Mouse (Mus musculus) hindbrain, embryonic 14.5 days (tissue): Measurements from ENCODE around the gene Gm34653. TPM values are rescaled to one million over a fixed set of nuclear protein-coding genes. Genes with fewer than 3 reads are reported as not detected.
"Not testable (repeated sequence)": the region's sequence is repeated elsewhere in the genome, so short reads cannot be mapped to it uniquely, and the experiment has no call there.

Experiments used
- ATAC-seq: fragments of 200-750 bp; cut with Nextera tagmentation; 2 replicates; pipeline ENCODE4 v1.8.0; 2017; ENCODE audit warnings: moderate number of reproducible peaks, mild to moderate bottlenecking, moderate TSS enrichment, moderate library complexity; ENCODE audit not compliant: low FRiP score
- DNase-seq: peaks from one replicate; pipeline ENCODE4 v3.0.0-alpha.2; 2015; ENCODE audit warnings: low spot score
- H3K27ac ChIP-seq: fragments of 300-500 bp; sonication (generic); 2 replicates; pipeline ENCODE4 v1.5.1; 2014; ENCODE audit warnings: mild to moderate bottlenecking, moderate library complexity
- H3K27me3 ChIP-seq: fragments of 300-500 bp; sonication (generic); 2 replicates; pipeline ENCODE4 v1.6.1; 2014; ENCODE audit warnings: mild to moderate bottlenecking, low read length, mixed read lengths; ENCODE audit not compliant: control insufficient read depth, insufficient read depth
- H3K36me3 ChIP-seq: fragments of 300-500 bp; sonication (generic); replicated peaks from 2 replicates; pipeline ENCODE4 v1.6.1; 2014; ENCODE audit not compliant: control insufficient read depth, insufficient read depth
- H3K4me1 ChIP-seq: fragments of 300-500 bp; sonication (generic); replicated peaks from 2 replicates; pipeline ENCODE4 v1.6.1; 2014; ENCODE audit warnings: antibody characterized with exemption, low read length, mixed read lengths; ENCODE audit not compliant: control insufficient read depth, insufficient read depth
- H3K4me2 ChIP-seq: fragments of 300-500 bp; sonication (generic); replicated peaks from 2 replicates; pipeline ENCODE4 v1.6.1; 2014; ENCODE audit warnings: mild to moderate bottlenecking, moderate library complexity
- H3K4me3 ChIP-seq: fragments of 300-500 bp; sonication (generic); replicated peaks from 2 replicates; pipeline ENCODE4 v1.5.1; 2014; ENCODE audit warnings: mild to moderate bottlenecking, low read length
- H3K9ac ChIP-seq: fragments of 300-500 bp; sonication (generic); 2 replicates; pipeline ENCODE4 v1.6.1; 2014
- H3K9me3 ChIP-seq: fragments of 300-500 bp; sonication (generic); 2 replicates; pipeline ENCODE4 v1.6.1; 2016; ENCODE audit warnings: low read length; ENCODE audit not compliant: control insufficient read depth
- WGBS: fragments of 180-500 bp; shearing (Covaris S2); extraction: QIAGEN DNeasy Blood & Tissue Kit; methylation state at CpG from one replicate; pipeline ENCODE4 v1.1.7; 2014; 5-methylcytosine and 5-hydroxymethylcytosine counted together
- polyA plus RNA-seq: library from polyadenylated mRNA; unstranded; fragments of >200 nt; fragmentation: Nextera tagmentation; extraction: Ambion mirVana; gene quantifications from 2 replicates; pipeline ENCODE4 v1.2.1, GENCODE M21; 2014

Gene Gm34653
- not detected in 2 replicates for polyA plus RNA-seq

- not testable (repeated sequence) for DNase-seq, H3K36me3 ChIP-seq, H3K4me3 ChIP-seq, ATAC-seq, H3K9me3 ChIP-seq, H3K27ac ChIP-seq, H3K9ac ChIP-seq, H3K4me2 ChIP-seq, H3K4me1 ChIP-seq, H3K27me3 ChIP-seq
- WGBS = 73% methylated on average over 11 of the region's 11 CpGs
These were observed at the start of gene Gm34653 for GRCm38 (mm10) chr2:34832766-34833457. TSS of gene Gm34653 (plus strand) at chr2:34833007.

GRCm38 (mm10) chr2:34783064-34784020 is 49.5 kb upstream of the Gm34653 start:
- Histone ChIP-seq H3K4me3 (no peak overlapping the region), H3K9me3 (no peaks in the 10 kb centered on the region), H3K27ac (no peak overlapping the region), H3K4me2 (no peak overlapping the region), H3K36me3 (peaks cover 64% of the 10 kb centered on the region), H3K9ac (no peak overlapping the region), H3K4me1 (no peaks in the 10 kb centered on the region; the same call in 1 of the 2 replicates), H3K27me3 (no peaks in the 10 kb centered on the region)
- no peak for DNase-seq
- no peak for ATAC-seq
- 93% methylated on average over 14 of the region's 14 CpGs for whole genome bisulfite sequencing

- no peak overlapping the region for H3K4me2 ChIP-seq
- no peak overlapping the region for H3K9ac ChIP-seq
- ATAC-seq (no peak), DNase-seq (no peak)
- no peaks in the 10 kb centered on the region for H3K9me3 ChIP-seq
- H3K4me3 ChIP-seq = no peak overlapping the region
- H3K36me3 ChIP-seq = peaks cover 56% of the 10 kb centered on the region
- WGBS = 76% methylated on average over 2 of the region's 2 CpGs
- H3K4me1 ChIP-seq = no peaks in the 10 kb centered on the region
- H3K27me3 ChIP-seq = no peaks in the 10 kb centered on the region
- no peak overlapping the region for H3K27ac ChIP-seq
These were observed 48.7 kb upstream of the Gm34653 start for GRCm38 (mm10) chr2:34784085-34784484.

DNA sequence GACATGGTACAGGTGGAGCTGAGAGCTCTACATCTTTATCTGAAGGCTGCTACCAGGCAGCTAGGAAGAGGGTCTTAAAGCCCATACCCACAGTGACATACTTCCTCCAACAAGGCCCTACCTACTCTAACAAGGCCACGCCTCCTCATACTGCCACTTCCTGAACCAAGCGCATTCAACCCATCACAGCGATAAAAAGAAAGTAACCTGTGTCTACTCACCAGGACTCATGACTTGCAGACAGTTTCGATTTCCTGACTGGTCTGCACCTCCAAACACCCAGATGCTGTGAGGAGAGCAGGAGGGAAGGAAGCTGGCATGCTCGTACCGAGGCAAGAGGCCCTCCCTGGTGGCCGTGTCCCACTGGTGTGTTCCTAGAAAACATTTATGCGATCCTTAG is 42.5 kb upstream of the Gm34653 start:
- no peak for DNase-seq
- Histone ChIP-seq H3K4me3 (no peak overlapping the region), H3K27me3 (no peaks in the 10 kb centered on the region), H3K27ac (no peak overlapping the region), H3K9me3 (no peaks in the 10 kb centered on the region), H3K36me3 (peaks cover 23% of the 10 kb centered on the region; the same call in 1 of the 2 replicates), H3K9ac (no peak overlapping the region), H3K4me1 (no peaks in the 10 kb centered on the region), H3K4me2 (no peak overlapping the region)
- ATAC-seq = no peak
- 93% methylated on average over 8 of the region's 8 CpGs for WGBS

DNA sequence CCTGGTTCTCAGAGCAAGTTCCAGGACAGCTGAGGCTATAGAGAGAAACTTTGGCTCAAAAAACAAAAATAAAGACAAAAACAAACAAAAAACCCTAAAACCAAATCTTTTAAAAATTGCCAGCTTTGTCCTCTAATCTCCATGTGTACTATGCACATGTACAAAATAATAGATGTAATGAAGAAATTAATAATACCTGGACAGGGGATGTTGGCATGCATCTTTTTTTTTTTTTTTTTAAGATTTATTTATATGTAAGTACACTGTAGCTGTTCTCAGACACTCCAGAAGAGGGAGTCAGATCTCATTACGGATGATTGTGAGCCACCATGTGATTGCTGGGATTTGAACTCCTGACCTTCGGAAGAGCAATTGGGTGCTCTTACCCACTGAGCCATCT is 40.3 kb upstream of the Gm34653 start:
- 94% methylated on average over 2 of the region's 2 CpGs for WGBS
- peaks cover 17% of the 10 kb centered on the region; the same call in 1 of the 2 replicates for H3K36me3 ChIP-seq
- DNase-seq, H3K4me1 ChIP-seq, H3K4me3 ChIP-seq, H3K27ac ChIP-seq, H3K9me3 ChIP-seq, H3K9ac ChIP-seq, H3K27me3 ChIP-seq, H3K4me2 ChIP-seq, ATAC-seq: not testable (repeated sequence)

GRCm38 (mm10) chr2:34794511-34794910 is 38.3 kb upstream of the Gm34653 start:
- Histone ChIP-seq H3K4me1 (0 out of 2 replicates have a peak, but pooled peaks cover 8% of the 10 kb centered on the region), H3K9ac (no peak overlapping the region), H3K27ac (no peak overlapping the region), H3K4me3 (no peak overlapping the region), H3K27me3 (no peaks in the 10 kb centered on the region), H3K4me2 (no peak overlapping the region), H3K36me3 (peaks cover 17% of the 10 kb centered on the region; the same call in 1 of the 2 replicates), H3K9me3 (no peaks in the 10 kb centered on the region)
- 95% methylated on average over 2 of the region's 2 CpGs for WGBS
- DNase-seq (no peak), ATAC-seq (no peak)

GRCm38 (mm10) chr2:34795426-34795825 is 37.4 kb upstream of the Gm34653 start:
- no peaks in the 10 kb centered on the region for H3K9me3 ChIP-seq
- H3K27ac ChIP-seq = no peak overlapping the region
- H3K4me2 ChIP-seq = no peak overlapping the region
- ATAC-seq (no peak), DNase-seq (no peak)
- H3K27me3 ChIP-seq = no peaks in the 10 kb centered on the region
- no peak overlapping the region for H3K9ac ChIP-seq
- no peak overlapping the region for H3K4me3 ChIP-seq
- H3K4me1 ChIP-seq = 0 out of 2 replicates have a peak, but pooled peaks cover 8% of the 10 kb centered on the region
- 95% methylated on average over 7 of the region's 7 CpGs for WGBS
- H3K36me3 ChIP-seq = peaks cover 11% of the 10 kb centered on the region; the same call in 1 of the 2 replicates

DNA sequence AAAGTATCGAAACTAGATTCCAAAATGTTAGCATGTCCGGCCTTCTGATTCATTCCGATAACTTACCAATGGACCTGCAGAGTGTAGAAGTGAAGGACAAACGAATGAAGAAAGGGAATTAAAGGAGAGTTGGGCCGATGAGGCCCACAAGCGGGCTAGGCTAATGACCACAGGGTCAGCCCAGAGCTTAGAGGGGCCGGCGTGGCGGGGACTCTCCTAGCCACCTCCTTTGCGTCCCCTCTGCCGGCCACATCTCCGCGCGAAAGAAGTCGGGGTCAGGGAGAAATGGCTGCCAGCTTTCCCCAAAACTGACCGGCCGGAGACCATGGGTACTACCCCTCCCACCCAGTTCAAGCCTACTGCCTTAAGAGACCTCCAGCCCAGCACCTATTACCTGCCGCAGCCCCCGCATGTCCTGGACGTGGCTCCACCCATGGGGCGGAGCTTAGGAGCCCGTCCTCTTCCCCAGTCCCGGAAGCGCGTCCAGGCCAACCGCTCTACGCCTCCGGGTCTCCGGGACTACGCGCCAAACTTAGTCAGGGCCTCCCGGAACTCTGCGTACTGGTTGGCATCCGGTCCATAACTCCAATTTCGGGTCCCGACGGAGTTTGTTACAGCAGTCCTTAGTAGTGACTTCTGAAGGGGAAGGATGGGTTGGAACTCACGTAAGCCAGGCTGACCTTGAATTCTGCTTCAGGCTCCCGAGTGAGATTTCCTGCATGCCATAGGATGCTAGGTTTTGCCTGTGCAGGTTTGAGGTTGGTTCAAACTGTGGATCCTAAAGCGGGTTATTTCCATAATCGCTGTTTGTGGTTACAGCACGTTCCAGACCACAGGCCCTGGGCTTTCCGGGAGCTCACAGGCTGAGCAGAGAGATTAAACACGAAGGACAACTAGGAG is 33.2 kb upstream of the Gm34653 start, which contains the start of gene Rabepk:
Gene Rabepk, minus strand, starts transcription at position 556 of the 900 bp plus-strand sequence.
- peak; percentile 69 for ATAC-seq
- Histone ChIP-seq H3K27me3 (no peaks in the 10 kb centered on the region), H3K9ac (peak within 1 kb of the TSS; percentile 49), H3K4me2 (peak within 1 kb of the TSS; percentile 71), H3K4me1 (peaks cover 23% of the 10 kb centered on the region), H3K9me3 (no peaks in the 10 kb centered on the region), H3K4me3 (peak within 1 kb of the TSS; percentile 42), H3K27ac (peak within 1 kb of the TSS; percentile 22; the same call in 1 of the 2 replicates), H3K36me3 (peaks cover 11% of the 10 kb centered on the region)
- DNase-seq = peak; percentile 77
- WGBS = 6% methylated on average over 44 of the region's 44 CpGs
